Mouse (Mus musculus) liver (tissue): Measurements from ENCODE around the gene Ktn1.

Experiments used
- DNase-seq: peaks from one replicate; pipeline ENCODE4 v3.0.0-alpha.2; 2020; ENCODE audit warnings: mixed read lengths

Gene Ktn1

DNA sequence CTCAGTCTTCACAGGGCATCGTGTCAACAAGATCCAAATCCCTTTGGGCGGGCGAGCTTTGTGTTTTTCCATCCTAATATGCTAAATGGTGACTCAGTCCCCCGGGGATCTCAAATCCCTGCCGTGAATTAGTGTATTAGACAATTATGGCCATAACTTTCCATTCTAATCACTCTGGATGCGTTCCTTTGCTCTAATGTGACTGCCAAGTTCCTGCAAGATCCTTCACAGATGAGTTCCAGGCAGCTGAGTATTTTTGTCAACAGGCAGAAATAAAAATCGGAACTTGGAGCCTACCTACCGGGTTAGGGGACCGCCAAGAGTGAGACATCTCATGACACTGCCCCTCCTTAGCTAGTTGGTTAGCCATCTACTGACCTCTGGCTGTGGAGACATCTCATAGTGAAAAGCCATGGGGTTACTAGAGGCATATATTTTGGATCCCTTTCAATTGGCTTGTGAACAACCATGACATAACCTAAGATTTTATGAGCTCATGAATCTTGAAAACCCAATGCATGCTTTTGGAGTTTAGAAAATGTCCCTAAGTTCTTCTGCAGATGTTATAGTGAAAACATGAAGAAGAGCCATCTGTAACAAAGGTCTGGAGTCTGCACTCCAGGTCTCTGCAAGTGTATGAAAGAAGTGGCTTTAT, 108.3 kb downstream of the Ktn1 start:
- no peak for DNase-seq

- DNase-seq = no peak
Observed at GRCm38 (mm10) chr14:47765192-47765591, 116.9 kb downstream of the Ktn1 start.

- DNase-seq = no peak
Observed at GRCm38 (mm10) chr14:47765796-47766195, 117.5 kb downstream of the Ktn1 start.

DNA sequence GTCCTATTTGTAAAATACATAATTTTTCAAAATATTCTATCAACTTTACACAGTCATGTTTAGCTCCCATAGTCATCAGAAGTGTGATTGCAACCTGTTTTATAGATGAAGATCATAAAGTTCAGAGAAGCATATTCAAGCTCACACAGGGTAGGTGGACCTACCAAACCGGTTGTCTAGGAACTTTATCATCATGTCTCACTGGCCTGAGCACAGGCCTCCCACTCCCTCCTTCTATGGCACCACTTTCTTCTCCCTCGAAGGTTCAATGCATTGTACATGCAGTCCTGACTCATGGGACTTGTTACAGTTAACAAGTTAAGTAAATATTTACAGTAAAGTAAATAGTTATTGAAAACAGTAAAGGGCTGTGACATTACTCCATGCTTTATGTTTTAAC, 118.1 kb downstream of the Ktn1 start:
- DNase-seq = no peak

DNA sequence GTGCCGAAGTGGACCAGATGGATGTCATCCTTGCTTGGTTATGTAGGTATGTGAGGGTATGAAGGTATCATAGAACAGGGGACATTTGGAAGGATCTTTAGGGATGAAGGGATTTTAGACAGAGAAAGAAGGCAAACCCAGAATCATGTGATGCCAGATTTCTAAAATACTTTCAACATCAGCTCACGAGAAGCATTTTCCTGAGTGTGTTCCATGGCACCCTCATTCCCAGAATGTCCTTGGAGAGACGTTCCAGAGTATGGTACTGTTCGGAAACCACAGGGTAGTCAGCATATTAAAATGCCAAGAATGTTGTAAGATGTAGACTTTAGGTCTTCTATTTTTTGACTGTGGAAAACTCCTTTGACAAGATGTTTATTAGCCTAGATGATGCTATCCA, 123.2 kb downstream of the Ktn1 start:
- DNase-seq = no peak

GRCm38 (mm10) chr14:47775543-47775942, 127.3 kb downstream of the Ktn1 start:
- no peak for DNase-seq

DNA sequence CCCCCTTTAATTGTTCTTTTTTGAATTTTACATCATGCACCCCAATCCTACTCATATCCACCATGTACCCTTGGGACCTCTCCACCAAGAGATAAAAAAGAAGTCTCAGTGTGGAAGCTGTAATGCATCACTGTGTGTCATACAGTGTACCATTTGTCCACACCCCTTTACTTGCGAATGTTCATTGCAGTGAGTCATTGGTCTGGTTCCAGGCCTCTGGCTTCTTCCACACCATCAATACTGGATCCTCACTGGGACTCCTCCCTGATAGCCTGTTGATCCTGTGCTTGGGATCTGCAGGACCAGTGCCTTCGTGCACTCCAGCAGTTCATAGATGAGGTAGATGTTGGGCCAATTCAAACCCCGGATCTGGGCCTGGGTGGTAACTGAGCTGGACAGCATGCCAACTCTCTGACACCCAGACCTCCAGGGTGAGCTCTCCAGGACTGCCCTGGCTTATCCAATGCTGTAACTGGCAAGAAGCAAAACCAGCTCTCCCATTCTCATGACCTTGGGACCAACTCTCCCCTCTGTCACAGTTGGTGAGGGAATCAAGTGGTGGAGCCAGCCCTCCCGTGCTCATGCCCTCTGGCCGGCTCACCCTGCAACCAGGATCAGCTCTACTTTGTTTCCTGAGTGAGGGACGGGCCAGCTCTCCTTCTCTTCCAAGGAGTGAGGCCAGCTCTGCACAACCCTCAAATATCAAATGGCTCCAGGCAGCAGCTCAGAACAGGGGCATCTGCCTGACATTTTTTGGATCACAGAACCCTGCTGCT, 128.2 kb downstream of the Ktn1 start:
- DNase-seq = no peak

GRCm38 (mm10) chr14:47786112-47786511, 137.9 kb downstream of the Ktn1 start:
- DNase-seq = no peak
